Mouse (Mus musculus) neural tube, embryonic 15.5 days (tissue): ENCODE data around the gene Rbfox1. TPM values are rescaled to one million over a fixed set of nuclear protein-coding genes. Genes with fewer than 3 reads are reported as not detected.

Experiments used
- ATAC-seq: fragments of 200-750 bp; cut with Nextera tagmentation; 2 replicates; pipeline ENCODE4 v1.8.0; 2017; ENCODE audit warnings: mild to moderate bottlenecking, moderate TSS enrichment, moderate library complexity; ENCODE audit not compliant: low FRiP score
- H3K27ac ChIP-seq: fragments of 300-500 bp; sonication (generic); replicated peaks from 2 replicates; pipeline ENCODE4 v1.5.1; 2015; ENCODE audit warnings: mild to moderate bottlenecking, inconsistent platforms
- H3K27me3 ChIP-seq: fragments of 300-500 bp; sonication (generic); replicated peaks from 2 replicates; pipeline ENCODE4 v1.6.1; 2015; ENCODE audit warnings: inconsistent platforms
- H3K36me3 ChIP-seq: fragments of 300-500 bp; sonication (generic); 2 replicates; pipeline ENCODE4 v1.6.1; 2015; ENCODE audit warnings: inconsistent platforms
- H3K4me1 ChIP-seq: fragments of 300-500 bp; sonication (generic); 2 replicates; pipeline ENCODE4 v1.6.1; 2015; ENCODE audit warnings: inconsistent platforms
- H3K4me2 ChIP-seq: fragments of 300-500 bp; sonication (generic); 2 replicates; pipeline ENCODE4 v1.6.1; 2015; ENCODE audit warnings: inconsistent platforms, mild to moderate bottlenecking, moderate library complexity
- H3K4me3 ChIP-seq: fragments of 300-500 bp; sonication (generic); replicated peaks from 2 replicates; pipeline ENCODE4 v1.5.1; 2015; ENCODE audit warnings: mild to moderate bottlenecking, inconsistent platforms
- H3K9ac ChIP-seq: fragments of 300-500 bp; sonication (generic); replicated peaks from 2 replicates; pipeline ENCODE4 v1.6.1; 2015; ENCODE audit warnings: mild to moderate bottlenecking, inconsistent platforms
- H3K9me3 ChIP-seq: fragments of 300-500 bp; sonication (generic); replicated peaks from 2 replicates; pipeline ENCODE4 v1.6.1; 2016; ENCODE audit warnings: inconsistent platforms
- WGBS: fragments of 180-500 bp; shearing (Covaris S2); methylation state at CpG from one replicate; pipeline ENCODE4 v1.1.7; 2015; ENCODE audit warnings: mixed read lengths; 5-methylcytosine and 5-hydroxymethylcytosine counted together
- polyA plus RNA-seq: library from polyadenylated mRNA; unstranded; fragments of >200 nt; fragmentation: Nextera tagmentation; extraction: Ambion mirVana; gene quantifications from 2 replicates; pipeline ENCODE4 v1.2.1, GENCODE M21; 2015

Rbfox1 gene
- polyA plus RNA-seq, 1 experiment from 2014 or later: 351 TPM

DNA sequence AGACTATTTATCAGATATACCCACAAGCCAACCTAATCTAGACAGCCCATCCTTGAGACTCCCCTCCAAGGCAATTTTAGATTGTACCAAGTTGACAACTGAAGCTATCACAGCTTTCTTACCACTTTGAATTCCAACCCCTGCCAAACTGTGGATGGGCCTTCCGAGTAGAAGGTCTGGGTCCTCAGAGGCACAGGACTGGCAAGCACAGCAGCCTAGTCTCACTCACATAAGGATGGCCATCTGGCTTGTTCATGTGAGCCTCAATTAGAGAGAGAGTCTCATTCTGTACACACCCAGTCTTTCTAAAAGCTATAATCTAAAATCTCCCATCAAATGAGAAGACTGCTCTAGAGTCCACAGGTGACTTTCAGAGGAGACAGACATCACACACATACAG is 1173.4 kb downstream of the Rbfox1 start:
- H3K36me3 ChIP-seq: no peaks in the 10 kb centered on the region
- H3K4me3 ChIP-seq: no peak overlapping the region
- H3K9me3 ChIP-seq: no peaks in the 10 kb centered on the region
- H3K4me2 ChIP-seq: no peak overlapping the region
- 61% methylated on average over 1 of the region's 1 CpGs for WGBS
- ATAC-seq: no peak
- H3K27me3 ChIP-seq: no peaks in the 10 kb centered on the region
- H3K9ac ChIP-seq: no peak overlapping the region
- H3K4me1 ChIP-seq: peaks cover 12% of the 10 kb centered on the region
- H3K27ac ChIP-seq: no peak overlapping the region; the same call in 1 of the 2 replicates

DNA sequence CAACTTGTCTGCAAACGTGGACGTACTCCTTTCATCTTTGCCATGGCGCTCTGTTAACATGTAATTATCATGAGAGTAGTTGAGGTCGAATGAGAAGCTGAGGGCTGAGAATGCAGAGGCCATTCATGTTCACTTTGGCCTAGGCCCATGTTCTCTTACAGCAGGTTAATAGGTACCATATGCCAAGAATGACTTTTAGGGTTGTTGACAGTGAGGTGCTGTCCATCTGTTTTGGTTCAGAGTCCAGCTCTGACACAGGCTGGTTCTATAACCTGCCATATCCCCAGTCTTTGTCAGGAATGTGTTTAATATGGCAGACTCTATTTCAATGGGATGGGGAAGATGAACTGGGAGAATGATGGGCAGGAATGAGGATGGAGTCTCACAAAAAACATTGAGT is 1174.4 kb downstream of the Rbfox1 start:
- ATAC-seq: no peak
- H3K27ac ChIP-seq: no peak overlapping the region
- no peak overlapping the region for H3K9ac ChIP-seq
- H3K36me3 ChIP-seq: 0 out of 2 replicates have a peak, but pooled peaks cover 4% of the 10 kb centered on the region
- no peaks in the 10 kb centered on the region for H3K27me3 ChIP-seq
- no peak overlapping the region for H3K4me2 ChIP-seq
- WGBS: 86% methylated on average over 4 of the region's 4 CpGs
- H3K4me1 ChIP-seq: peaks cover 12% of the 10 kb centered on the region
- H3K4me3 ChIP-seq: no peak overlapping the region
- H3K9me3 ChIP-seq: no peaks in the 10 kb centered on the region

DNA sequence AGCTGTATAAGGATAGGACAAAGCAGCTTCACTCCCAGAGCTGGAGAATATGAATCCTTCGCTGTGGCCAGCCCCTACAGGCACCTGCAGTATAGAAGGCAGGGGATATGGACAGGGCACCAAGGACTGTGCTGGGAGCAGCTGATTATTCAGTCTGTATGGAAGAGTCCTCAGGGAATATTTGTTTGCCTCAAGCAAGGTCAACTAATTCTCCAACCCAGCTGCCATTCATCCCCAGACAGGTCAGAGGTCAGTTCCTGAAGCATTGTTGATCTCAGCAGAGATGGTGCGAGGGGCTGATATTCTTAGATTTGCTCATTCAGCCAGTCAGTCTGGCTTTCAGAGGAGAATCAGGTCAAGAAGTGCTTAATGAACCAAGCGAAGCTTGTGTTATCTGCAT is 1175.7 kb downstream of the Rbfox1 start:
- no peak overlapping the region for H3K27ac ChIP-seq
- H3K27me3 ChIP-seq: no peaks in the 10 kb centered on the region
- no peak overlapping the region for H3K9ac ChIP-seq
- H3K4me3 ChIP-seq: no peak overlapping the region
- no peaks in the 10 kb centered on the region for H3K9me3 ChIP-seq
- 0 out of 2 replicates have a peak, but pooled peaks cover 4% of the 10 kb centered on the region for H3K36me3 ChIP-seq
- H3K4me1 ChIP-seq: peaks cover 12% of the 10 kb centered on the region
- no peak for ATAC-seq
- WGBS: 45% methylated on average over 3 of the region's 3 CpGs
- H3K4me2 ChIP-seq: no peak overlapping the region

DNA sequence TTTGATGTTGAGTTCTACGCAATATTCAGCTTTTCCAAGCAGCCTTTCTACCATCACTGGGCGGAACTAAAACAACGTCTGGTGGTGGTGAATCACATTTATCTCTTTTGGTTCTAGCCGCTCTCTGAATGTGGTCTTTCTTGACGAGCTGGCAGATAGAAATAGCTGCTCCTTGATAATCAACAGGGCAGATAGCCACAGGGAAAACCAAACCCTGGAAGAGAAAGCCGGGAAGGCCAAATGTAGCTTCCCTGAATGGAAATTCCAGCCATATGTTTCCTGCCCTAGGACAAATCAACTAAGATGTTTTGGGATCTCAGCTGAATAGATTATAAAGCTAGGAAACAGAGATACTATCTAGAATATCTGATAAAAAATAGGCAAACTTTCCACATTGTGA is 1177.4 kb downstream of the Rbfox1 start:
- Histone ChIP-seq H3K9me3 (no peaks in the 10 kb centered on the region), H3K4me3 (no peak overlapping the region), H3K4me1 (peaks cover 12% of the 10 kb centered on the region), H3K27ac (no peak overlapping the region), H3K9ac (no peak overlapping the region), H3K36me3 (0 out of 2 replicates have a peak, but pooled peaks cover 4% of the 10 kb centered on the region), H3K27me3 (no peaks in the 10 kb centered on the region), H3K4me2 (no peak overlapping the region)
- 88% methylated on average over 6 of the region's 6 CpGs for WGBS
- no peak for ATAC-seq

DNA sequence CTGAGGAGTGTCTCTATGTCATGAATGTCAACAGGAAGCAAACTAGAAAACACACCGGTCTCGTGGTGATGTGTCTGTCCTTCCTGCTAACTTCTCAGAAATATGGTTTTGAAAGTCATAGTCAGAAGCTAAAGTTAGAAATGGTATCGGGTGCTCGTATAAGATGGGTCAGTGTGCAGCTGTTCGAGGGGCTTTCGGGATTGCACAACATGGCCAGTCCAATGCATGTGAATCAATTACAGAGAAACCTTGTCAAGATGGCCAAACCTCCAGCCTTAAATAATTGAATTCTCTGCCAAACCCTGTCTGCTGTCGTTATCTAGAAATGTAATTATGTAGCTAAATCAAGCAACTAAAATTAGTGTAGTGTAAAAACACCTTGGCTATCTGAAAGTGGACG is 1182.0 kb downstream of the Rbfox1 start:
- Histone ChIP-seq H3K4me2 (no peak overlapping the region), H3K4me3 (no peak overlapping the region), H3K27me3 (no peaks in the 10 kb centered on the region), H3K9me3 (no peaks in the 10 kb centered on the region), H3K36me3 (0 out of 2 replicates have a peak, but pooled peaks cover 4% of the 10 kb centered on the region), H3K27ac (no peak overlapping the region), H3K4me1 (peaks cover 15% of the 10 kb centered on the region), H3K9ac (no peak overlapping the region)
- no peak for ATAC-seq
- WGBS: 77% methylated on average over 8 of the region's 8 CpGs

DNA sequence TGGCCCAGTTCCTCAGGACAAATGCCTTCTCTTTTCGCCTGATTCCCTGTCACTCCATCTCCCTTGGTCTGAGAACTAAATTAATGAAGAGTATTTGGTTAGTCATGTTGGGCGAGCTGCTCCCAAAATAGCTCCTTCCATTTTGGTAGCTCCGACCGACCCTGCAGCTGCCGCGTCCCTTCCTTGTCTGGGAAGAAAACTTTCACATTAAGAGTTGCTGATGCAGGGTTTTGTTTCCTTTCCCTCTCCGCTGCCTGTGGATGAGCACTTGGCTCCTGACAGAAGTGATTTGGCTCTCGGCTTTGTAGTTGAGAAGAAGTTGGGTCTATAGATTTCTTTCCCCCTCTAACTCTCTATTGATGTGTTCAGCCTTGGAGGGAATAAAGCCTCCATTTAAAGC is 1184.4 kb downstream of the Rbfox1 start:
- Histone ChIP-seq H3K27ac (peak overlapping the region; percentile 23), H3K36me3 (no peaks in the 10 kb centered on the region), H3K27me3 (no peaks in the 10 kb centered on the region), H3K4me1 (peaks cover 15% of the 10 kb centered on the region), H3K9me3 (no peaks in the 10 kb centered on the region), H3K4me3 (no peak overlapping the region), H3K4me2 (no peak overlapping the region), H3K9ac (no peak overlapping the region)
- ATAC-seq: no peak
- 61% methylated on average over 8 of the region's 8 CpGs for WGBS

DNA sequence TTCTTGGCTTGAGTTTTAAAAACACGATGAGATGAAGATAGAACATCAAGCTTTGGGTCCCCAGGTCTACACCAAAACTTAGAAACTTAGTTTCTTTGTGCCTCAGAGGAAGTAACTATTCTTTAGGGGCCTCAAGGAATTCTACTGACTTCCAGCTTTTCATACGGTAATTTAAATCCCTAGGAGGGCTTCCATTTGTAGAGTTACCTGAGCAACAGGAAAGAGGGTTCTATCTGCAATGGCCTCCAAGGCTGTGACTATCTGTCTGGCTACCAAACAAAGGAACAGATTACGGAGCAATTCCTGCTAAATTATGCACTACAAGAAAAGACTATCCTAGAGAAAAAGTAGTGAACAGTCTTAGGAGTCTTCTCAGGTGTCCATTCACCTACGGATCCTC is 1189.6 kb downstream of the Rbfox1 start:
- no peaks in the 10 kb centered on the region for H3K27me3 ChIP-seq
- no peak overlapping the region for H3K4me2 ChIP-seq
- H3K4me3 ChIP-seq: no peak overlapping the region
- no peaks in the 10 kb centered on the region for H3K36me3 ChIP-seq
- no peak overlapping the region for H3K9ac ChIP-seq
- 85% methylated on average over 4 of the region's 4 CpGs for WGBS
- no peak for ATAC-seq
- H3K4me1 ChIP-seq: peaks cover 10% of the 10 kb centered on the region
- no peak overlapping the region for H3K27ac ChIP-seq
- H3K9me3 ChIP-seq: no peaks in the 10 kb centered on the region

DNA sequence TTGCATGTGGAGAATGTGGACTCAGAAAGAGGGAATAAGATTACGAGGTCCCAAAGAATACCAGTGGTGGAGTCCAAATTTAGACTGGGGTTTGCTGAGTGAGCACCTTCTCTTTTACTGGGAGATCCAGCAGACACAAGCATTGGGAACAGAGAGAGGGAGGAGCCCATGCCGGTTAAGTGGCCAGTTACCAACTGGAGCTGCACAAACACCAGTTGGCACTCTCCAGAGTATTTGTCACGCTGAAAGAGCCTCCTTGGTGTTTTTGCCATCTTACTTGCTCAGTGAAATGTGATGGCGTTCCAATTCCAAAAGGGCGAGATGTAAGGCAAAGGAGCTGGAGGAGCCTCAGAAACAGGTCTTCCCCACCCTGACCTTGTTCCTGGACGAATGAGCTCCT is 1190.6 kb downstream of the Rbfox1 start:
- no peaks in the 10 kb centered on the region for H3K27me3 ChIP-seq
- no peak overlapping the region for H3K27ac ChIP-seq
- no peaks in the 10 kb centered on the region for H3K36me3 ChIP-seq
- WGBS: 81% methylated on average over 6 of the region's 6 CpGs
- peaks cover under 1% of the 10 kb centered on the region for H3K4me1 ChIP-seq
- H3K4me2 ChIP-seq: no peak overlapping the region
- no peak for ATAC-seq
- no peak overlapping the region for H3K9ac ChIP-seq
- H3K4me3 ChIP-seq: no peak overlapping the region
- H3K9me3 ChIP-seq: no peaks in the 10 kb centered on the region

DNA sequence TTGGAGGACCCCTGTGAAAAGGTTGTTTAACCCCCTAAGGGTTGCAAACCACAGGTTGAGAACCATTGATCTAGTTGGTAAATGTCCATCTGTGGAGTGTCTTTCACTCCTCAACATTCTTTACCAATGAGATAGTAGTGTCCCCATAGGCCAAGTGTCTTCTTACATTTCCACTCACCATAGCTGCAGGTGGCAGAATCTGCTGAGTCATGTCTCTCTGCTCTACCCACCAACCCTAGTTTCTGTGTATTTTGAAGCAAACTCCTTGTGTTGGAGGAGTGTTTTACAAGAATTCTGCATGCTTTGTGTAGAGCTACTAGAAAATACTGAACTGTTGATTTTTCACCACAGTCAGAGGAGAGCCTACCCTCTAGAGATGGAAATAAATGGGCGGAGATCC is 1191.2 kb downstream of the Rbfox1 start:
- Histone ChIP-seq H3K27ac (no peak overlapping the region), H3K27me3 (no peaks in the 10 kb centered on the region), H3K4me3 (no peak overlapping the region), H3K9me3 (no peaks in the 10 kb centered on the region), H3K36me3 (no peaks in the 10 kb centered on the region), H3K9ac (no peak overlapping the region), H3K4me2 (no peak overlapping the region), H3K4me1 (peaks cover 6% of the 10 kb centered on the region)
- ATAC-seq: no peak
- WGBS: 88% methylated on average over 1 of the region's 1 CpGs

DNA sequence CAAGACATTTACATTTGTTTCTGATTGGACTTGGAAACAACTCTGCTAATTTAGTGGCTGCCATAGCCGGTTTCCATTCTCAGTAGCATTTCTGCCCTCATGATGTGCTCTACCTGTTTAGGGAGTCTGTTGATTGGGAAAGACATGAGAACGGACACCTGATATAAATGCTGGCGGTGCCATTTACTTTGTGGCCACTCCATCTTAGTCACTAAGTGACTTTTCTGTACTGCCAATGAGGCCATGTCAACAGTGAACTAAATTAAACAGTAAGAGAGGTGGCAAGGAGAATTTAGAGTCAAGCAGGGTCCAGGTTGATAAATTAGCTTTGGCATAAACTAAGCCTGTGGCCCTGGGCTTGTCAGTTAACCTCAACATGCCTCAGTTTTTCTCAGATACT is 1191.6 kb downstream of the Rbfox1 start:
- Histone ChIP-seq H3K27me3 (no peaks in the 10 kb centered on the region), H3K36me3 (no peaks in the 10 kb centered on the region), H3K4me1 (peaks cover 10% of the 10 kb centered on the region), H3K9ac (no peak overlapping the region), H3K4me2 (no peak overlapping the region), H3K9me3 (no peaks in the 10 kb centered on the region), H3K27ac (no peak overlapping the region), H3K4me3 (no peak overlapping the region)
- 92% methylated on average over 3 of the region's 3 CpGs for WGBS
- ATAC-seq: no peak

DNA sequence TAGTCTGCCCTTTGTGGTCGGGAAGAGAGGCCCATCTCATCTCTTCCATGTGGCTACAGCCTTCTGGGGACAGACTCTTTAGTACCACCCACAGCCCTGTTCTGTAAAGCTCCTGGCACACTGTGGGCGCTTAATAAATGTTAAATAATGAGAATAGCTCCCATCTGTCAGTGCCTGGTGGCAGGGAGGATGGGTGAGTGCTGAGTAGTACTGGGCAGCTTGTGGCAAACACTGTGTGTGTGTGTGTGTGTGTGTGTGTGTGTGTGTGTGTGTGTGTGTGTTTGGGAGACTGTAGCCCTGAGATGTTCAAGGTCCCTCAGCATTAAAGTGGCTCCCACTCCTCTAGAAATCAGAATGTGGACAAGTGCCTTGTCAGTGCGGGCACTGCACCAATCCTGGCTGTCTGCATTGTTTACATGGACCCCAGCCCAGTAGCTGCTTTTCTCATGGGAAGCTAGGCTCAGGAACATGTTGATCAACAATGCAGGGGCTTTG is 1196.0 kb downstream of the Rbfox1 start:
- Histone ChIP-seq H3K27me3 (no peaks in the 10 kb centered on the region), H3K4me3 (no peak overlapping the region), H3K27ac (peak overlapping the region; percentile 45), H3K4me2 (no peak overlapping the region), H3K4me1 (peaks cover 26% of the 10 kb centered on the region), H3K9ac (no peak overlapping the region), H3K36me3 (no peaks in the 10 kb centered on the region), H3K9me3 (no peaks in the 10 kb centered on the region)
- peak; percentile 42; the same call in 1 of the 2 replicates for ATAC-seq
- WGBS: 50% methylated on average over 3 of the region's 3 CpGs

DNA sequence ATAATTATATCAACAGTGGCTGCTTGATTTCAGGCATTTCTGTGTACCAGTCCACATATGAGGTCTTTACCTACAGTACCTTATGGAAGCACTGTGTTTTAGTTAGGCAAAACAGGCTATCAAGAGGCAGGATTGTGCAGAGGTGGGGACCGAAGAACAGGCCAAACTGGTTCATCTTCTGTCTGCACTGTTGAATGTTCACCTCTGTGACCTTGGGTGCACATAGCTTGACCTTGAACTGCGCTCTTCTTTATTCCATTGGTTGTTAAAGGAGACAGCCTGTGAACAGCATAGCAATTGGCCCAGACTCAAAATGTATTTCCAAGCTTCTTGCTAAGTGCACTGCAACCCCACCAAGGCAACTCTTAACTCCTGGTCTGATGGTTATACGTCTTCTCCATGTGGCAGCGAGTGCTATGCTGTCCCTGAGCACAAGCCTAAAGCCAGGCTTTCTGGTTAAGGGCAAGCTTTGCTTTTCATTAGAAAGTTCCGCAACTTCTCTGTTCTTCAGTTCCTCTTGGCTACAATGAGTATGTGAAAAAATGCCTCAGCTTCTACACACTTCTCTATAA is 1196.6 kb downstream of the Rbfox1 start:
- 80% methylated on average over 5 of the region's 5 CpGs for WGBS
- no peaks in the 10 kb centered on the region for H3K9me3 ChIP-seq
- H3K4me3 ChIP-seq: no peak overlapping the region
- H3K4me1 ChIP-seq: peaks cover 26% of the 10 kb centered on the region
- no peak for ATAC-seq
- H3K9ac ChIP-seq: no peak overlapping the region
- H3K27me3 ChIP-seq: no peaks in the 10 kb centered on the region
- H3K4me2 ChIP-seq: no peak overlapping the region
- H3K27ac ChIP-seq: peak overlapping the region; percentile 45; the same call in 1 of the 2 replicates
- H3K36me3 ChIP-seq: no peaks in the 10 kb centered on the region
